Mouse (Mus musculus): ENCODE measurements around the gene Pex7. TPM values are rescaled to one million over a fixed set of nuclear protein-coding genes. Genes with fewer than 3 reads are reported as not detected.

The Pex7 gene
- total and polyA plus RNA-seq, 3 experiments, result 15.8 to 22.1 TPM; not detected in 1

DNA sequence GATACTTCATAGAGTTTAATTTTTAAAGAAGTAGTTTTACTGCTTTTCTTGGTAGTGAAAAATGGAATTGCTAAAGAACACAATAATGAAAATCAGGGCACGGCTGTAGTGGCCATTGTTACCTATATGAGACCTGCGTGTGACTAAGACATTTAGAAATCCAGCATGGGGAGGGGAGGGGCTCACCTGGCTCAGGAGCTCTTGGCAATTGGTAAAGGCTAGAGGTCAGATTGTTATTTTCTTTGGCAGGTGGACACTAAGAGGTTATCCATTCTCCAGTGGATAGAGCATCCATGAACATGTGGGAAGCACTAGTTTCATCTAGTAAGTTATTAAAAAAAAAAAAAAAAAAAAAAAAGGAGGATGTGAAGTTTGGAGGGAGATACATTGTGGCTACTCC lies 16.8 kb upstream of the Pex7 start:
- Histone ChIP-seq H3K27me3 (ENCODE audit: control insufficient read depth in 1 of 2, insufficient read depth in 2 of 2, low read length in 2 of 2) (peaks cover 2 to 5% of the 10 kb centered on the region in 2 experiments; a peak in 2 of 4 replicates), H3K36me3 (ENCODE audit: control insufficient read depth in 1 of 2, insufficient read depth in 2 of 2, low read length in 2 of 2) (no peaks in the 10 kb centered on the region), H3K9me3 (replicated peaks; ENCODE audit: insufficient read depth, low read length) (no peaks in the 10 kb centered on the region), H3K4me3 (ENCODE audit: control insufficient read depth in 1 of 2, insufficient read depth in 1 of 2, low read depth in 2 of 2, low read length in 2 of 2) (no peak overlapping the region), H3K27ac (ENCODE audit: control insufficient read depth, low read depth, low read length) (no peak overlapping the region), H3K79me2 (ENCODE audit: control insufficient read depth, insufficient read depth, low read length, poor library complexity) (no peaks in the 10 kb centered on the region), H3K4me1 (ENCODE audit: control insufficient read depth in 1 of 2, insufficient read depth in 2 of 2, low read length in 2 of 2) (no peaks in the 10 kb centered on the region), H3K9ac (ENCODE audit: control insufficient read depth, low read depth, low read length, poor library complexity, severe bottlenecking) (no peak overlapping the region)
- DNase-seq (ENCODE audit: low read depth, low spot score), result no peak
- no peak for TF ChIP-seq E2F4 (IDR thresholded peaks at IDR 0.05; ENCODE audit: borderline replicate concordance, low read depth, low read length)

DNA sequence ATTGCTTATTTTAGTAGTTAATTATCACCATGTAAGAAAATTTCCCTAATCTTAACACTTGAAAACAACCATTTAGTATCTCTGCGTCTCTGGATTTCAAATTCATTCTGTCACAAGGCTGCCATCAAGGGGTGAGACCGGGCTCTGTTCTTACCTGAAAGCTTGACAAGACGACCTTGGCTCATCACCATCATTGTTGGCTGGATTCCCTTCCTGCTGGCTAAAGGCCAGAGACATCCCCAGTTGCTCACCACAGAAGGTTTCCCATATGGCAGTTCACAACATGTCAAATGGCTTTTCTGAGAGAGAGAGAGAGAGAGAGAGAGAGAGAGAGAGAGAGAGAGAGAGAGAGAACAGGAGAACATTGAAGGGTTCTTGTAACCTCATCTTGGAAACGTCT lies 14.9 kb upstream of the Pex7 start:
- Histone ChIP-seq H3K27ac (ENCODE audit: control insufficient read depth, low read depth, low read length) (no peak overlapping the region), H3K9ac (ENCODE audit: control insufficient read depth, low read depth, low read length, poor library complexity, severe bottlenecking) (no peak overlapping the region), H3K4me1 (ENCODE audit: control insufficient read depth in 1 of 2, insufficient read depth in 2 of 2, low read length in 2 of 2) (no peaks in the 10 kb centered on the region), H3K79me2 (ENCODE audit: control insufficient read depth, insufficient read depth, low read length, poor library complexity) (no peaks in the 10 kb centered on the region), H3K36me3 (ENCODE audit: control insufficient read depth in 1 of 2, insufficient read depth in 2 of 2, low read length in 2 of 2) (no peaks in the 10 kb centered on the region), H3K27me3 (ENCODE audit: control insufficient read depth in 1 of 2, insufficient read depth in 2 of 2, low read length in 2 of 2) (peaks cover 2 to 5% of the 10 kb centered on the region in 2 experiments; a peak in 3 of 4 replicates), H3K4me3 (ENCODE audit: control insufficient read depth in 1 of 2, insufficient read depth in 1 of 2, low read depth in 2 of 2, low read length in 2 of 2) (no peak overlapping the region), H3K9me3 (replicated peaks; ENCODE audit: insufficient read depth, low read length) (no peaks in the 10 kb centered on the region)
- no peak for DNase-seq (ENCODE audit: low read depth, low spot score)
- no peak for TF ChIP-seq ETS1 (IDR thresholded peaks at IDR 0.05; ENCODE audit: low read depth, low read length)
- TF ChIP-seq USF1 (IDR thresholded peaks at IDR 0.05; ENCODE audit: low read depth, low read length), result no peak
- no peak for TF ChIP-seq E2F4 (IDR thresholded peaks at IDR 0.05; ENCODE audit: borderline replicate concordance, low read depth, low read length)
- no peak for TF ChIP-seq NRF1 (IDR thresholded peaks at IDR 0.05; ENCODE audit: insufficient read depth, low read depth, low read length, poor library complexity, severe bottlenecking)
- no peak for TF ChIP-seq GABPA (IDR thresholded peaks at IDR 0.05; ENCODE audit: low read depth, low read length)
- TF ChIP-seq ZNF384 (IDR thresholded peaks at IDR 0.05; ENCODE audit: low read depth, low read length), result no peak
- TF ChIP-seq ZMIZ1 (IDR thresholded peaks at IDR 0.05; ENCODE audit: low read depth, low read length), result no peak
- no peak for TF ChIP-seq GATA1 (IDR thresholded peaks at IDR 0.05; ENCODE audit: low read depth, low read length)
- TF ChIP-seq KAT2A (conservative IDR thresholded peaks at IDR 0.05; ENCODE audit: low read depth, low read length), result no peak
- TF ChIP-seq MYB (IDR thresholded peaks at IDR 0.05; ENCODE audit: low read depth, low read length), result no peak
- no peak for TF ChIP-seq RCOR1 (IDR thresholded peaks at IDR 0.05; ENCODE audit: low read depth, low read length)
- no peak for TF ChIP-seq MYC (IDR thresholded peaks at IDR 0.05; ENCODE audit: low read depth, low read length)
- no peak for TF ChIP-seq USF2 (IDR thresholded peaks at IDR 0.05; ENCODE audit: borderline replicate concordance in 1 of 2, insufficient read depth in 1 of 2, low read depth in 1 of 2, low read length in 2 of 2)
- no peak for TF ChIP-seq HCFC1 (IDR thresholded peaks at IDR 0.05; ENCODE audit: low read depth, low read length)
- TF ChIP-seq MXI1 (IDR thresholded peaks at IDR 0.05; ENCODE audit: low read depth, low read length), result no peak
